Mouse (Mus musculus): ENCODE results near the gene Nf2. TPM values are rescaled to one million over a fixed set of nuclear protein-coding genes. Genes with fewer than 3 reads are reported as not detected.

The Nf2 gene
- polyA plus RNA-seq, 1 experiment from 2014 or later = 31.9 TPM

DNA sequence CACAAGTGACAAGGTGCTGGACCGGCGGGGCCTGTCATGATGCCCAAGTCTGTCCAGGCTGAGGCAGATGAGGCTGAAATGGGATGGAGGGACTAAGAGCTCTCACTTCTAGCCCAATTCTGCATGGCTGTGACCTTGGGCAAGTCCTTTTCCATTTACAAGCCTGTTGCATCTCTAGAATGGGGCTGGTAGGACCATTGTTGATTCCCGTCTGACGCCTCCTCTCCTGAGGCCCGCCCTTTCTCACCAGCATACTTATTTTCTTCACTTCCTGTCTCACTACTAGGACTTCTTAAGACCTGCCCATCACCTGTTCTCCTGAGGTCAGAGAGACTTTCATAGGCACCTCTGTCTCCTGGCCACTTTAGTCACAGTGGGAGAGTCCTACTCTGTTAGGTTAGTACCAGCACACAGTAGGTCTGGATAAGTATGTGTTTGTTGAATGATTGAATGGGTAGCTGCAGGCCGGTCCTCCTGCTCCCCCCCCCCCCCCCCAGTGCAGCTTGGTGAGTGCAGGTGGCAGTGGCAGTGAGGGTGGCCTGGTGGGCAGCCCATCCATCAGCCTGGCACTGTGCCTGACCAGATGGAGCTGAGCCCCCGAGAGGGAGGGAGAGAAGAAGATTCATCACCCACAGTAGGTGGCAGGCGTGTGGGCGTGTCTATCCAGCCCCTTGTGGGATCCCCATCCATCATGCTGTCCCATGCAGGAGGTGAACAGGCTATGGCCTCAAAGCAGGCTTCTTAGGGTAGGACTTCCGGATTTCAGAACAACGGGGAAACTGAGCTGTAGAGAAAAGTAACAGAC is 92.2 kb downstream of the Nf2 start:
- Histone ChIP-seq H3K9ac (replicated peaks; ENCODE audit: low read depth, low read length) (no peak overlapping the region), H3K4me1 (ENCODE audit: control insufficient read depth, insufficient read depth, low read length) (0 out of 2 replicates have a peak, but pooled peaks cover 4% of the 10 kb centered on the region), H3K36me3 (ENCODE audit: control insufficient read depth, insufficient read depth, low read length) (no peaks in the 10 kb centered on the region), H3K9me3 (ENCODE audit: control insufficient read depth, low read depth, low read length) (no peaks in the 10 kb centered on the region), H3K4me3 (ENCODE audit: low read depth, low read length) (no peak overlapping the region), H3K4me2 (replicated peaks; ENCODE audit: low read depth, low read length) (no peak overlapping the region), H3K27me3 (ENCODE audit: control insufficient read depth, insufficient read depth, low read length) (no peaks in the 10 kb centered on the region), H3K27ac (ENCODE audit: low read length) (no peak overlapping the region)
- 38% methylated on average over 11 of the region's 11 CpGs for WGBS
- no peak for ATAC-seq (ENCODE audit: insufficient number of reproducible peaks, insufficient read depth, low FRiP score, low read depth)

DNA sequence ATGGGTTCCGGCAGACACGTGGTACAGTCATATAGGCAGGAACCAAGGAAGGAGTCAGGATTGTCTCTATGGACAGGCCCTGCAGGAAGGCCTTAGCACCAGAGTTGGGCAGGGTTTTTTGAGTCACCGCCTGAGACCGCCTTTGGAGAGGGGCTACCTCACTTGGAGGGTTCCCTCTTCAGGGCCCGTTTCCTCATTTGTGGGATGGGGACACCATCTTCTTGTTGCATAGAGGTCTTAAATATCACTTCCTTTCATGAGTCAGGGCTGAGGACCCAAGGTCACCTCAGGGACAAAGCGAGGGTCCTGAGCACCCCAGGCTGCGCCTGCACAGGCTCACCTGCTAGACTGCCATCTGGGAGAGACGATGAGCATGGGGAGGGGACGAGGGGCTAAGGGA is 92.9 kb downstream of the Nf2 start:
- 79% methylated on average over 9 of the region's 9 CpGs for WGBS
- no peak for ATAC-seq (ENCODE audit: insufficient number of reproducible peaks, insufficient read depth, low FRiP score, low read depth)
- no peak overlapping the region for H3K9ac ChIP-seq (replicated peaks; ENCODE audit: low read depth, low read length)
- no peaks in the 10 kb centered on the region for H3K27me3 ChIP-seq (ENCODE audit: control insufficient read depth, insufficient read depth, low read length)
- H3K4me2 ChIP-seq (replicated peaks; ENCODE audit: low read depth, low read length) = no peak overlapping the region
- H3K36me3 ChIP-seq (ENCODE audit: control insufficient read depth, insufficient read depth, low read length) = no peaks in the 10 kb centered on the region
- H3K27ac ChIP-seq (ENCODE audit: low read length) = no peak overlapping the region
- H3K4me3 ChIP-seq (ENCODE audit: low read depth, low read length) = no peak overlapping the region
- 0 out of 2 replicates have a peak, but pooled peaks cover 4% of the 10 kb centered on the region for H3K4me1 ChIP-seq (ENCODE audit: control insufficient read depth, insufficient read depth, low read length)
- no peaks in the 10 kb centered on the region for H3K9me3 ChIP-seq (ENCODE audit: control insufficient read depth, low read depth, low read length)

DNA sequence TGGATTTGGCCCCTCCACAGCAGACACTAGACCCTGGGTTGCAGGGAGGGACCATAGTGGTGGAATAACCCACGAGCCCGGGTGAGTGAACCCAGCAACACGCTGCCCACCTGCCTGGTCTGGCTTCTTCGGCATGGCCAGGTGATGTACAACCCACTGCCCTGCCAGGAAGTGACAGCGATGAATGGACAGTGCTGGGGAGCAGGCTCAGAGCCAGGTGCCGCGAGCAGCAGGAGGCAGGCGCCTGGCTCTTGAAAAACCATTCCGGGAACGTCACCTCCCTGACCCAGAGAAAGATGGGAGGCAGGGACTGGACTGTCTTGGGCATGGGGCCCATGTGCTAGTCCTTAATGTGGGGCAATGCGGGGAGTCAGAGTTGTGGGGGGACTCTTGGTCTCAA is 94.5 kb downstream of the Nf2 start:
- H3K9ac ChIP-seq (replicated peaks; ENCODE audit: low read depth, low read length) = no peak overlapping the region
- no peaks in the 10 kb centered on the region for H3K36me3 ChIP-seq (ENCODE audit: control insufficient read depth, insufficient read depth, low read length)
- no peak overlapping the region for H3K27ac ChIP-seq (ENCODE audit: low read length)
- no peaks in the 10 kb centered on the region for H3K9me3 ChIP-seq (ENCODE audit: control insufficient read depth, low read depth, low read length)
- ATAC-seq (ENCODE audit: insufficient number of reproducible peaks, insufficient read depth, low FRiP score, low read depth) = no peak
- 57% methylated on average over 11 of the region's 11 CpGs for WGBS
- no peaks in the 10 kb centered on the region for H3K4me1 ChIP-seq (ENCODE audit: control insufficient read depth, insufficient read depth, low read length)
- H3K4me2 ChIP-seq (replicated peaks; ENCODE audit: low read depth, low read length) = no peak overlapping the region
- peaks cover 5% of the 10 kb centered on the region; the same call in 1 of the 2 replicates for H3K27me3 ChIP-seq (ENCODE audit: control insufficient read depth, insufficient read depth, low read length)
- no peak overlapping the region for H3K4me3 ChIP-seq (ENCODE audit: low read depth, low read length)

DNA sequence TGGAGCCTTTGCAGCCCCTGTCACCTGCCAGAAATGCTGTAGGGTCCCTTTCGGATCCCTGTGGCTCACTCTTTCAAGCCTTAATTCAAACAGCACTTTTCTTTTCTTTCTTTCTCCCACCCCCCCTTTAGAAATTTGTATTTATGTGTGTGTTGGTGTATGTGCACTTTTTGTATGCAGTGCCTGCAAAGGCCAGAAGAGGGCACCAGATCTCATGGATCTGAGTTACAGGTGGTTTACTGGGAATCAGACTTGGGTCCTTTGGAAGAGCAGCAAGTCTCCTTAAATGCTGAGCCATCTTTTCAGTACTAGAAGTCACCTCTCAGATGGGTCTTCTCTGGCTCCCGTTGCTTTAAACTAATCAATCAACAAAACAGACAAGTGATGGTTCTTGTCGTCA is 95.3 kb downstream of the Nf2 start:
- Histone ChIP-seq H3K27ac (ENCODE audit: low read length) (no peak overlapping the region), H3K9ac (replicated peaks; ENCODE audit: low read depth, low read length) (no peak overlapping the region), H3K9me3 (ENCODE audit: control insufficient read depth, low read depth, low read length) (no peaks in the 10 kb centered on the region), H3K4me1 (ENCODE audit: control insufficient read depth, insufficient read depth, low read length) (no peaks in the 10 kb centered on the region), H3K4me2 (replicated peaks; ENCODE audit: low read depth, low read length) (no peak overlapping the region), H3K36me3 (ENCODE audit: control insufficient read depth, insufficient read depth, low read length) (no peaks in the 10 kb centered on the region), H3K27me3 (ENCODE audit: control insufficient read depth, insufficient read depth, low read length) (peaks cover 12% of the 10 kb centered on the region), H3K4me3 (ENCODE audit: low read depth, low read length) (no peak overlapping the region)
- WGBS = 84% methylated on average over 3 of the region's 3 CpGs
- ATAC-seq (ENCODE audit: insufficient number of reproducible peaks, insufficient read depth, low FRiP score, low read depth) = no peak

DNA sequence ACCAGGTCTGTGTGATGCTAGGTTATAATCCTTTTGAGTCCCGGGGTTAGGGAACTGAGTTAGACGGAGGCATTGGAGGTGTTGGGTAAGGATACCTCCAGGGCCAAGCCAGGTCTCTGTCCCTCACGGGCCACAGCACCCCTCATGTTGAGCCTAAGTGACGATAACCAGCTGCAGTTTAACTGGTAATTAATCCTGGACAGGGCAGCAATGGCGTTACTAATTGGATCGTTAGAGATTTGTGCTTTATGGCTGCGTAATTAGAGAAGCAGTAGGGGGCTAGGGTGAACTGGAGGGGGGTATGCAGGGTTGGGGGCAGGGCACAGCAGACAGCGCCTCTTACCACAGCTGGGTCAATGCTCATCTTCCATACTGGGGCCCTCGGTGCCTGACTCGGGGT is 96.5 kb downstream of the Nf2 start:
- 44% methylated on average over 10 of the region's 10 CpGs for WGBS
- H3K27ac ChIP-seq (ENCODE audit: low read length) = no peak overlapping the region
- H3K4me3 ChIP-seq (ENCODE audit: low read depth, low read length) = no peak overlapping the region
- no peak overlapping the region for H3K9ac ChIP-seq (replicated peaks; ENCODE audit: low read depth, low read length)
- H3K9me3 ChIP-seq (ENCODE audit: control insufficient read depth, low read depth, low read length) = no peaks in the 10 kb centered on the region
- no peaks in the 10 kb centered on the region for H3K4me1 ChIP-seq (ENCODE audit: control insufficient read depth, insufficient read depth, low read length)
- peaks cover 24% of the 10 kb centered on the region for H3K27me3 ChIP-seq (ENCODE audit: control insufficient read depth, insufficient read depth, low read length)
- no peak for ATAC-seq (ENCODE audit: insufficient number of reproducible peaks, insufficient read depth, low FRiP score, low read depth)
- H3K36me3 ChIP-seq (ENCODE audit: control insufficient read depth, insufficient read depth, low read length) = no peaks in the 10 kb centered on the region
- H3K4me2 ChIP-seq (replicated peaks; ENCODE audit: low read depth, low read length) = no peak overlapping the region

DNA sequence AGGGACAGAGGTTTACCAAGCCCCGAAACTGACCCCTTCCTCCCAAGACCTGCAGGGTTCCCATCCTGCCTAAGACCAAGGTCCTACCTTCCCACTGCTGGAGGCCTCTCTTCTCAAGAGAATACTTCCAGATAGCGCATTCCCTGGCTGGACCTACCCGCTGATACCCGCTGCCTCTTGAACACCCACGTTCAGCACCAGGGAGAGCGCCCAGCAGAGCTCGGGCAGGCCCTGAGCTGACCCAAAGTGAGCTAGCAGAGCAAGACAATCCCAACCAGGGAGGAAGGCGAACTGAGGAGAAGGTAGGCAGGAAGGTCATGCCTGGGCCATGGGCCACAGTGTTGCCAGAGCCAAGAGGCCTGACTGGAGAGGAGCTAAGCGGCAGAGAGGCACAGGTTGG is 99.1 kb downstream of the Nf2 start:
- 4% methylated on average over 9 of the region's 9 CpGs for WGBS
- no peaks in the 10 kb centered on the region for H3K36me3 ChIP-seq (ENCODE audit: control insufficient read depth, insufficient read depth, low read length)
- peaks cover 12% of the 10 kb centered on the region for H3K4me1 ChIP-seq (ENCODE audit: control insufficient read depth, insufficient read depth, low read length)
- H3K4me2 ChIP-seq (replicated peaks; ENCODE audit: low read depth, low read length) = no peak overlapping the region
- H3K27me3 ChIP-seq (ENCODE audit: control insufficient read depth, insufficient read depth, low read length) = peaks cover 44% of the 10 kb centered on the region
- ATAC-seq (ENCODE audit: insufficient number of reproducible peaks, insufficient read depth, low FRiP score, low read depth) = no peak; the same call in 1 of the 2 replicates
- H3K27ac ChIP-seq (ENCODE audit: low read length) = no peak overlapping the region
- no peaks in the 10 kb centered on the region for H3K9me3 ChIP-seq (ENCODE audit: control insufficient read depth, low read depth, low read length)
- no peak overlapping the region for H3K9ac ChIP-seq (replicated peaks; ENCODE audit: low read depth, low read length)
- H3K4me3 ChIP-seq (ENCODE audit: low read depth, low read length) = no peak overlapping the region

DNA sequence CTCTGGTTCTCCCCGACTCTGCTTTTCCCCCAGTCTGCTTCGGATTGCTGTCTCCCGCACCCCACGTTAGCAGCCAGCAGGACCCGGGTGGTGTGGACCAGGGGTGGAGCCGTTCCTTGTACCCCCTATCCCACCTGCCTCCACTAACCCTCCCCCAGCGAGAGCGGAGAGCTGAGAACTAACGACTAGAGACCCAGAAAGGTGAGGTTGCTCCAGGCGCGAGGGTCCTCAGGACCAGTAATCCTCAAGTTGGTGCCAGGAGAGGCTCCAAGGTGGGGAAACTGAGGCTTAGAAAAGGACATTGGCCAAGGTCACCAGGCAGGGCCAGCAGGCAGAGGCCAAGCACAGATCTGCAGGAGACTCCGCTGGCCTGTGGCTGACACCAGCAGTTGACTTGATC is 102.1 kb downstream of the Nf2 start:
- no peak for ATAC-seq (ENCODE audit: insufficient number of reproducible peaks, insufficient read depth, low FRiP score, low read depth)
- Histone ChIP-seq H3K4me2 (replicated peaks; ENCODE audit: low read depth, low read length) (peak overlapping the region; percentile 96), H3K4me3 (ENCODE audit: low read depth, low read length) (peak overlapping the region; percentile 39), H3K9ac (replicated peaks; ENCODE audit: low read depth, low read length) (no peak overlapping the region), H3K27me3 (ENCODE audit: control insufficient read depth, insufficient read depth, low read length) (peaks cover 62% of the 10 kb centered on the region), H3K4me1 (ENCODE audit: control insufficient read depth, insufficient read depth, low read length) (peaks cover 12% of the 10 kb centered on the region), H3K9me3 (ENCODE audit: control insufficient read depth, low read depth, low read length) (no peaks in the 10 kb centered on the region), H3K27ac (ENCODE audit: low read length) (no peak overlapping the region), H3K36me3 (ENCODE audit: control insufficient read depth, insufficient read depth, low read length) (no peaks in the 10 kb centered on the region)
- WGBS = 2% methylated on average over 12 of the region's 12 CpGs

DNA sequence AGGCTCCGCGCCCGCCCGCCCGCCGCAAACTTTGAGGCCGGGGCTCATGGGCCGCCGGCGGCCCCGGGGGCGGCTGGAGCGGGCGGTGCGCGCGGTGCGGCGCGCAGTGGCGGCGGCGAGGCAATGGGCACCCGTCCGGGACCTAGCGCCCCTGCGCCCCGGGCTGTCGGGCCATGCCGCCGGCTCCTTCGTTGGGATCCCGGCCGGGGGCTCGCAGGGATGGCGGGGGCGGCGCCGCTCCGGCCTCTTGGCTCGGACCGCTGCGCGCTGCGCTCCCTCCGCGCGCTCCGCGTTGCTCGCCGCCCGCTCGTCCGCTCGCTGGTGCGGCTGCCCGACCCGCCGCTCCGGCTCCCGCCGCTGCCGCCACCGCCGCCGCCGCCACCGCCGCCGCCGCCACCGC is 102.6 kb downstream of the Nf2 start, which contains the start of gene Cabp7:
Cabp7 (minus strand) TSS at position 46 of the 400 bp plus-strand sequence.
- Histone ChIP-seq H3K27me3 (ENCODE audit: control insufficient read depth, insufficient read depth, low read length) (peaks cover 62% of the 10 kb centered on the region), H3K4me2 (replicated peaks; ENCODE audit: low read depth, low read length) (peak within 1 kb of the TSS; percentile 96), H3K4me1 (ENCODE audit: control insufficient read depth, insufficient read depth, low read length) (peaks cover 12% of the 10 kb centered on the region), H3K4me3 (ENCODE audit: low read depth, low read length) (peak within 1 kb of the TSS; percentile 39), H3K36me3 (ENCODE audit: control insufficient read depth, insufficient read depth, low read length) (no peaks in the 10 kb centered on the region), H3K27ac (ENCODE audit: low read length) (no peak within 1 kb of the TSS), H3K9ac (replicated peaks; ENCODE audit: low read depth, low read length) (no peak within 1 kb of the TSS; the same call in 1 of the 2 replicates), H3K9me3 (ENCODE audit: control insufficient read depth, low read depth, low read length) (no peaks in the 10 kb centered on the region)
- ATAC-seq (ENCODE audit: insufficient number of reproducible peaks, insufficient read depth, low FRiP score, low read depth) = no peak
- WGBS = 0% methylated on average over 4 of the region's 73 CpGs

All from stomach, embryonic 14.5 days (tissue).